Mouse (Mus musculus) ZHBTc4 (cell line): ENCODE measurements around the gene B4galt1.

Experiments used
- DNase-seq: peaks from one replicate; pipeline ENCODE4 v3.0.0-alpha.2; 2011; ENCODE audit warnings: low read depth, low spot score

The B4galt1 gene

DNA sequence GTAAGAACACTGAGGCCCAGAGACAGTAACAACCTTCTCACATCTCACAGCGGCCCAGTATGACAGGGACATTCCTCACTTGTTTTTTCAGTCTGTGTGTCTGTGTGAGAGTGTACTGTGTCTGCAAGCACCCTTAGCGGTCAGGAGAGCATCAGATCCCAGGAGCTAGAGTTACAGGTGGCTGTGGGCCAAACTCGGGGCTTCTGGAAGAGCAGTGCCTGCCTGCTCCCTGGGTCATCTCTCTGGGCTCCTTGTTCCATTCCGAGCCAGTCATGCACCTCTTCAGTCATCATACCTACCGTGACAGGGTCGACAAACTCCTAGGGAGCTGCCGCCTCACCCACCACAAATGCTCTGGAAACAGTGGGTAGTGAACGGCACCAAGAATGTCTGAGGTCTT, 10.1 kb downstream of the B4galt1 start:
- DNase-seq: no peak

DNA sequence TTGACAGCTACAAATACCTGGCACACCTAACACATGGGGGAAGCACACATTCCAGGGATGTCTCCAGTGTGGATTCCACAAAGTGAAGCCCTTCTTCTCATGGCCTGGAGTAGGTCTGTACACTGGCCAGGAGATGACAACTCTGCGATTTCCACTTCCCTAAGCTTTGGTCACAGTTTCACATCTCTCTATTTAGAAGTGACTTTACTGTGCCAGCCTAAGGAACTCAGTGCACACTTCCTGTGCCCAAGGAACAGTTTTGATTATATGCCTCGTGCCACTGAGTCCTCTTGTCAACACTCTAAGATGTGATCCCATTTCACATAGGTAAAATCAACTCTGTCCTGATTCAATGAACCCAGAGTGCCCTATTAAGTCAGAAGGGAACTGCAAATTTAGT, 13.4 kb downstream of the B4galt1 start:
- DNase-seq: no peak

DNA sequence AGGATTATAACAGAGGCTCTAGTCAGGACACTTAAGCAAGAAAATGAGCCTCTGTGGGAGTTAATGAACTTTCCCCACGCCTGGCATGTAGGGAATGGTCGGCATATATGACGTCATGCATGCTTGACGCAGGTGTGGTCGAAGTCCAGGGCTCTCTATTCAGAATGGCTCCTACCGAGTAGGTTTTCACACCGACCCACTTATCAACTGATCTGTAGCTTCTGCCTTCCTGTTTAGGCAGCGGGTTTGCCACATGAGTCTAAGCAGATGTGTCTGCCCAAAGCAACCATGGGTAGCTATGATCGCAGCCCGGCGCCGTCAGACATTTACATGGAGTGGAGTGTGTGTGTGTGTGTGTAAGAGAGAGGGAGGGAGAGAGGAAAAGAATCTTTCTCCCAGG, 14.6 kb downstream of the B4galt1 start:
- DNase-seq: peak; percentile 87

DNA sequence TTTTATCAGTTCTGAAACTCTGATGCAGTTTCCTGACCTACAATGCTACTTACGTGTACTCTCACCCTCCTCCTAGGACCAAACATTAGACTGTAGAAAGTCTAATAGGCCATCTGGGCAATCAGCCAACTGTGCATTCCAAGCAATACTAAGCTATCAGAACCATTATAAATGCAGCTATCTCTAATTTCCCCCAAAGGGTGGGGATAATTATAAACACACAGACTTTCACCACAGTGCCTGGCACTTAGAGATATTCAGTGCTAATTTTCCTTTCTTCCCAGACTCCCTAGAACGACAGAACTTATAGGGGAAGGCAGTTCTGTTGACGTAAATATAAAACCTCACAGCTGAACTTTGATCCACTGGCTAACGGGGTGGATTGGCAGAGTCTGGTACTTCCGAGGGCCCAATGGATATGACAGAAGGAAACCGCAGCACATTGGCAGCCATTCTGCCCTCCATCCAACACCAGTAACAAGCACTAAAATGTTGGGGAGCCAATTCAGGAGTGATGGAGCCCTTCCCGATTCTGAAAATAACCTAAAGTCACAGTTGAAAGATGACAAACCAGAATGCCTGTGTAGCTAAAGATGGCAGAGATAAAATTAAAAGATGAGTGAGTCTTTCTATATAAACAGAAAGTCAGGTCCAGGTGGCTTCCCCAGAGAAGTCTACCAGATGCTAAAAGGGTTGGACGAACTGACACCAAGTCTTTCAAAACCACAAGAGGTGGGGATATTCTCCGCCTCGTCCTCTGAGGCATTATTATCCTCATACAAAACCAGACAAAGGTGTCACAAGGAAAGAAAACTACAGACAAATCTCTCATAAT, 16.1 kb downstream of the B4galt1 start:
- DNase-seq: peak; percentile 78

DNA sequence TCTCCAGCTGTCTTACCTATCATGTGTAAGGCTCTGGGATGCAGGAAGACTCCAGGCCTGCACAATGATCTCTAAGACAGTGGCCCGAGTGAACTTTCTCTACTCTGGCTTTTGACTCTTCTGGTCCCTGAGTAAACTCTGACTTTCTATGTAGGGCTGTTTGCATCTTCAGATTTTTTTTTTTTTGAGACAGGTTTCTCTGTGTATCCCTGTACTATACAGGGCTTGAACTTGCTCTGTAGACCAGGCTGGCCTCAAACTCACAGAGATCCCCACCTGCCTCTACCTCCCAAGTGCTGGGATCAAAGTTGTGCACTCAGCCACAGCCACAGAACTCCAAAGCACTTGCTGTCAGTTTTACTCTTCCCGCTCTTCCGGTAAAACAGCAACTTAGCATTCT, 16.8 kb downstream of the B4galt1 start:
- no peak for DNase-seq

DNA sequence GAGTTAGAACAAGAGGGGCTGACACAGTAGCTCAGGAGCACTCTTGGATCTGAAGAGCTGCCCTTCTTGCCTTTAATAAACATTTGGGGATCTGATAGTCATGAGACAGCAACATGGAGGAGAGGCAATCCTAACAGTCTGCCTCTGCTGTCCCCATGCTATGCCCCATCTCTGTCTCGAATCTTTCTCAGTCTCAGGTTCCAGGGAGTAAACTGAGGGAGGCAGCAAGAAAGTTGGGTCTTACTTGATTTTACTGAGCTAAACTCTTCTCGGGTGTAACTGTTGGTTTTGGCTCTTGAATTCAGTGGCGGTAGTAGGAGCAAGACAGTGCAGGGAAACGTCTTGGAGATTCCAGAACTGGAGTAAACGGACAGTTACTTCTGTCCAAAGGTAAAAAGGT, 18.9 kb downstream of the B4galt1 start:
- DNase-seq: no peak

DNA sequence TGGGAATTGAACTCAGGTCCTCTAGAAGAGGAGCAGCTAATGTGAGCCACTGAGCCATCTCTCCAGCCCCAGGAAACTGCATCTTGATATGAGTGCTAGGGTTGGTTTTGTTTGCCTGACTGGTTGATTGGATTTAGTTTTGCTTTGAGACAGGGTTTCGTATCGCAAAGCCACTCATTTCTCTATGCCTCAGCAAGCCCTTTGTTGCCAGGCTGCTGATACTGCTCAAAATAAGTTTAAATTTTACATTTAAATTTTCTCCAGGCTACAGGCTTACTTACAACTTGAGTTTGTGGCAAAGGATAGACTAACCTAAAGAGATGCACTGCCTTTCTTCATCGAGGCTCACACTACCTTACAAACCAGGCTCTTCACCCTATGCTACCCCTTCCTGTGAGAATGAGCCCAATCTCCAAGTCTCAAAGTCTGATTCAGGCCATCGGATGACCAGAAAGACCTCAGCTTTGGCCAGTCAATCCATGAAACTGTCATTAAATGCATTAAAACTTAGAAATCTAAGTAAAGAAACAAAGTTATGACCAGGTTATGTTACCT, 19.5 kb downstream of the B4galt1 start:
- no peak for DNase-seq

DNA sequence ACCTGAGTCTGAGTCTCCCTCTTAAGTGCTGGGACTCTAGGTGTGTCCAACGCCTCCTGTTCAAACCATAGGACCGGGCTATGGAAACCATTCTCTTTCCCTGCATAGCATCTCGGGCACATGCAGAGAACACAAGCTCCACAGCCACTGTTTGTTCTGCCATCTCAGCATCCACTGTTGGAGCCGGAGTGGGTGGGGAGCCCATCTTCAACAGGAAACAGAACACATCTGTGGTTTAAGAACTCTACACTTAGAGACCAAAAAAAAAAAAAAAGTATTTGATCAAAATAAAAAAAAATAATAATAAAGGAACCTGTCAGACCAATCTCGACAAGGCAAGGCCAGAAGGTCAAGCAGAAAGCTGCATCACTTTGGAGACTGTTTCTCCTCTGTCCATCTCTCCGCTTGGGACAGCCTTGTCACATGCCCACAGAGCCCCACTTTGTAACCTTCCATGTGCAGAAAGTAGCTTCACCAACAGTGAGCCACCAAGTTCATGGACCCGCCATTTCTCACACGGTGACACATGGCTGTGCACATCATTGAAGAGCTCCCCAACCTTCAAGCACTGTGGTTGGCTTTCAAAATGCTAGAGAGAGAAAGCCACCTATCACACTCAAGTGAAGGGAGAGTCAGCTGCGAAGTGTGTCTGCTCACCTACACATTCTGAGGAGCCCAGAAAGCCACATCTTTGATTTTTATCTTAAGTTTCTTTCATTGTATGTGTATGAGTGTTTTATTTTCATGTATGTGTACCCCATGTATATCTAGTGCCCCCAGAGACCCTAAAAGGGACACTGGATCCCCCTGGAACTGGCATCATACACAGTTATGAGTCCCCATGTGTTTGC, 20.2 kb downstream of the B4galt1 start:
- no peak for DNase-seq

DNA sequence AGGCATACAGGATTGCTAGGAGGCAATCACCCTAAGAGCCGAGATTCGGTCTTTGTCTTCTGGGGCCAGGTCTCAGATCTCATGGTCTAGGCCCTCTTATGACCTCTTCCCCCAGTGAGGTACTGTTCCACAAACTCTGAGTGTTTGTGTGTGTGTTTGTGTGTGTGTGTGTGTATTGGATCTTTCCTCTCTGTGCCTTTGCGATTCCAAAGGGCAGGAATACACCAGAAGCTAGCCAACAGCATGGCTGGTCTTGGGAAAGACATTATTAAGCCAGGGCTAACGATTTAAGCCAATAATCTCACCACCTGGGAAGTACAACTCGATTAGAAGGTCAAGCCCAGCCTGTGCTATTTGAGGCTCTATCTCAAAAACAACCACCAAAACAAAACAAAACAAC, 23.3 kb downstream of the B4galt1 start:
- no peak for DNase-seq

DNA sequence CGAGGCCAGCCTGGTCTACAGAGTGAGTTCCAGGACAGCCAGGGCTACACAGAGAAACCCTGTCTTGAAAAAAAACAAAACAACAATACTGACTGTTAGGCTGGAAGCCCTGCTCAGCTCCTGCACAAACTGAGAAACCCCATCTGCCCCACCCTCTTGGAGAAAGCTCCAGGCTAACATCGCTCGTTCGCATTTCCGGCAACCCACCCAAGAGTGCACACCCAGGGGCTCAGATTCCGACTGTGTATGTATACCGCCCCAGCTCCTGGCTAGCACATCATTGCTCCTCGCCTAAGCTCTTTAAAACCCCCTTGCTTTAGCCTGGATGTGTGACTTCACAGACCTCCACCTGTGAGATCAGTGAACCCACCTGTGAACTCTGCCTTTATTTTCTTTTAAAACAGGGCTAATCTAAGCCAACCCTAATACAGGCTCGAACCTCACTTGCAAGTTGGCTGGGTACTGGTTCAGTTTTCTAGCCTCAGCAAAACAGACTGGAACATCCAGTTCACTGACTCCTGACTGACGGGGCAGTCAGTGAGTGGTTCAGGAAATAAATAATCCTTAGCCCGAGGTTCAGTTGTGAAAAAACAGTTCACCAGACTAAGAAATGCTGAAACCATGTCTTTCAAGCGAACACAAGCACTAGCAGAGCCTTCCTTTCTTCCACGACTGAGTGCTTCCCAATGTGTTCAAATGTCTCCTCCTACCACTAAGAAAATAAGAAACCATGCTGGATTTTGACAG, 24.0 kb downstream of the B4galt1 start:
- peak; percentile 56 for DNase-seq

DNA sequence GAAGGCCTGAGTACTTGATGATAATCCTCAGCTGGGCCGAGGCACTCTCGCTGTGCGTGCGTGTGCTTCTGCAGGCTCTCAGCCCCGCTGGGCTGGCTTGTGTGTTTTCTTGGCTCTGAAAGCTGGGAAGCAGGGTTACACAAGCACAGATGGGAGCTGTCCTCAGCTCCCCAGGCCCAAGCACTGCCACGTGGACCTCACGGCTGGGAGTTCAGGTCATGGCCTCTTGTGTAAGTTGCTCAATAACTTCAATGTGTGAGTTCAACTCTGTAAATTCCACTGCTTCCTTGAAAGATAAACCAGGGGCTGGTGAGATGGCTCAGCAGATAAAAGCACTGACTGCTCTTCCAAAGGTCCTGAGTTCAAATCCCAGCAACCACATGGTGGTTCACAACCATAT, 24.9 kb downstream of the B4galt1 start:
- DNase-seq: peak; percentile 26

DNA sequence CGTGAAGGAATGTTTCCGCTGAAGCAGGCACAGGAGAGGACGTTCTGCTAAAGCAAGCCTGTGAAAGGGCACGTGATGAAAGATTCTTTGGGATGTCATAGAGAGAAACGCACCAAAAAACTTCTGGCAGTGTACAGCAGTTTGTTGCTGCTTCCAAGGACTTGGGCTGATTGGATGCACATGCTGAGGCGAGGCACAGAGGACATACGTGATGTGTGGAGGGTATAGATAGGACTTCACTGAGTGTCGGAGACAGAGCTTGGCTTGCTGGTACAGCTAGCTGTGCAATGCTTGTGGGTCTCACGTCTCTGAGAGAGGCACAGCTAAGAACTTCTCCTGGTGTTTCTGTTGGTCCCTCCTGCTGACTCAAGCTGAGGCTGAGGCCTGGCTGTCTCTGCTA, 25.9 kb downstream of the B4galt1 start:
- no peak for DNase-seq

DNA sequence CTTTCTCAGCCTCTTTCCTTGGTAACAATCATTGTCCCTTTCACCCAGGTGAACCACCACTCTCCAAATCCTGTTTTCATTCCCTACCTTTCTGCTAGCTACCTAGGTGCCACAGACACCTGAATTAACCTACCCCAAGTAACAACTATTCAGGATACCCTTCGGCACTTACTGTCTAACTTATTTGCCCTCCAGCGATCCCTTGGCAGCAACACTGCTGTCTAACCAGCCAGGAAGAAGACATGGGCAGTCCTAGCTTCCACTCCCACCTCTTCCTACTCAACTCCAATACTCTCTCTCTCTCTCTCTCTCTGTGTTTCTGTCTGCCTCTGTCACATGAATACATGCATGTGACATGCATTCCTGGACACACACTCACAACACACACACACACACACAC, 27.0 kb downstream of the B4galt1 start:
- no peak for DNase-seq

DNA sequence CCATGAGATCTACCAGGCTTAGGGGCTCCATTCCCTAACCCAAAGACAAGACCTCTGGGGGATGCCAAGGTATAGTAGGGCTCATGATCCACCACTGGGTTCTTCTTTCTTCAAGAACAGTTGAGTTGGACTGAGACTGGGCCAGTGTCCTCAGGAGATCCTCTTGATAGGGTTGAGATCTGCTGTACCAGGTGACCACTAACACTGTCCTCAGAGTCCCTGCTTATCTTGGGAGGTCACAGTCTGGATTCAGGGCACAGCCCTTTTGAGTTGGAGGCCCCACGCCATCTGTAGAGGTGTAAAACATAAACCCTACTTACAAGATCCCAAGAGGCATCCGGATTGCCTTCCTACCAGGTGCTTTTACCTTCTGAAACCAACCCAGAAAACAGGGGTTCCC, 27.8 kb downstream of the B4galt1 start:
- no peak for DNase-seq

DNA sequence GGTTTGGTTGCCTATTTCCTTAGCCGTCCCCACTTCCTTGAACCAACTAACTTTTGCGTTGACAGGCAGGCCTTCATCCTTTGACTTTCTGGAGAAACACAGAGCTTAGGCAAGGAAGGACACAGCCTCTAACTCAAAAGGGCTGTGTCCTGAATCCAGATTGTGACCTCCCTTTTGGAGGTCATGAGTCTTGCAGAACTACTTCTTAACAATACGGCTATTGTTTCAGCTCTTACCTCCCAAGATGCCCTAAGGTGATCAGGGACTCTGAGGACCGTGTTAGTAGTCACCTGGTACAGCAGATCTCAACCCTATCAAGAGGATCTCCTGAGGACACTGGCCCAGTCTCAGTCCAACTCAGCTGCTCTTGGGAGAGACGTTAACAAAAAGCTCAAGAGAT, 28.7 kb downstream of the B4galt1 start:
- DNase-seq: peak; percentile 86

DNA sequence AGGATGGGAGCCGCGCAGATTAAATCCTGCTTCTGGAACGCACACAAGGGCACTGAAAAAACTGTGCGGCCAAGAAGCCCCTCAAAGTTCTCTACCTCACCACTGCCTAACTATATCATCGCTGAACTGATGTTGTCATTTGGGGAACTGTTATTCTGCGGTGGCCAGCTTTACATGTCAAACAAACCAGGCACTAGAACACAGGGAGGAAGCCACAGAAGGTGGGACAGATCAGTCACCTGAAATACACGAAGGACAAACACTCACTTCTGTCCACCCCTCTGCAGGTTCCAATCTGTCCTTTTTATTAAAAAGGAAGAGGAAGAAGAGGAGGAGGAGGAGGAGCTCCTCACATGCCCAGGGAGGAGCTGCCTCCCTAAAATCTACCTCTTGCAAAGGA, 29.3 kb downstream of the B4galt1 start:
- DNase-seq: no peak

DNA sequence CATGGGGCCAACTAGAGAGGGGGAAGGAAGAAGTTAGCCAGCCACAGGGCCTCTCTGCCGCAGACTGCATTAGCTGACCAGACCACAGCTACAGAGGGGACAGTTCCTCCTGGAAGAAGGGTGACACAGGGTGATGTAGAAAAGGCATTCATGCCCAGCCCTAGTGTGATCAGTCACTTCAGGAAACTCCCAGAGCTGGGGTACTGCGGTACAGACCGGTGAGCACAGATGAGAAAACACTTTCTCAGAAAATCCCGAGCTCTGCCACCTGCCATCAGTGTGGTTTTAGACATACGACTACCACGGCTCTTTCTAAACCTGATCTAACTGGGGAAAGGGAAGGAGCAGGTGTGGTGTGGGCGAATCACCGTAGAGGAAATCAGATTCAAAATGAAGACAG, 30.1 kb downstream of the B4galt1 start:
- no peak for DNase-seq

DNA sequence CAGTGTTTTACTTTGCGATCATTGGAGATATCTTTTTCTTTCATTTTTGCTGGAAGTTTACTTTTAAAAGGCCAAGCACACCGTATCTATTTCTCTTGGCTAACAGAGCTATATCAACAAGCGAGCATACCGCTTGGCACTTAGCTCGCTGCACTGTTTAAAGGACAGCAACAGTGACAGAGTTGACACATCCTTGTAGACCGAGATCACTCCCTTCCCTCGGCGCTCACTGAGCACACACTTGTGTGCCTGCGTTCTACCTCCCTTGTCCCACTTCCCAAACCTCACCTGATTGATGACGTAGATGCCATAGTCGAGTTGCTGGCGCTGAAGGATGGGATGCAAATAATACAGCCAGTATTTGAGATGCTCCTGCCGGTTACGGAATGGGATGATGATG, 30.7 kb downstream of the B4galt1 start:
- no peak for DNase-seq

DNA sequence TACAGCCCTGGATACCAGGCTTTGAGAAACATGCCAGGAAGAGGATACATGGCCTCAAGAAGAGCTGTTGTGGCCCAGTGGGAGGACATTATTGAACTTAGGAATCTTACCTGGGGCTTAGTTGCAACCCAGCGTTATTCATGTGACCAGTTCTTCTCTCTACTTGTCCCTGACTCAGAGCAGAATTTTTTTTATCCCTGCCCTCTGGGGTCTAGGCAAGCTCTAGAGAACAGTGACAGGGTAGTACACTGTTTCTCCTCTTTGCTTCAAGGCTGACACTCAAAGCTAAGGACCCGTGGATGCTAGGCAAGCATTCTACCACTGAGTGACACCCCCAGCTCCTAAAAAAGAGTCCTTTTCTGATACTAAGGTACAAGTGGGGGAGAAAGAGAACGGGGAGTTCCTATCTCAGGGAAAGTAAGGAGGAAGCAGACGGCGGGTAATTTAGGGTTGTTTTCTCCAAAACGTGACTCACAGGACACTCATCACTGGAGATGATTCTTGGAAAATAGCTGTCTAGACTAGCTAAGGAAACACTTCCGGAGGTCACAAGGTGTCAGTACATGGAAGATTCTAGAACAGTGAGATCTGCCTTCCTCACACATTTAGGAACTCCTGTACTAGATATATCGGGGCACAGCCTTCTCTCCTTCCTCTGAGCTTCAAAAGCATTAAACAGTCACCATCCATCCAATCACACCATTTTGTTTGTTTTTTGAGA, 32.3 kb downstream of the B4galt1 start:
- no peak for DNase-seq

DNA sequence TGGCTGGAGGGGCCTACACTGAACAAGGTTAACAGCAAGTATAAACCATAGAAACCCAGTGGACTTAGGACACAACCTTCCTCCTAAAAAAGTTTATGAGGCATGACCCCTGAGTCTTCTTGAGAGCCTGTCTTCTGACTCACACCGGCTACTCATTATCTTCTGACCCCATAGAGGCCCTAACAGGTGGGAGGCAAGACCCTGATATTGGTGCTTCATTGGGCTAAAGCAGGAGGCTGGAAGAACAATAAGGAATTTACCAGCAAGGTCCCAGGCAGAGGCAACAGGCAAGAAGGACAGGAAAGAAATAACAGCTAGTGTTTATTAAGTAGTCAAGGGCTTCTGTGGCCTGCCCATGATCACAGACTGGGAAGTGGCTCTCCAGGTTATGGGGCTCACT, 32.9 kb downstream of the B4galt1 start:
- DNase-seq: no peak

DNA sequence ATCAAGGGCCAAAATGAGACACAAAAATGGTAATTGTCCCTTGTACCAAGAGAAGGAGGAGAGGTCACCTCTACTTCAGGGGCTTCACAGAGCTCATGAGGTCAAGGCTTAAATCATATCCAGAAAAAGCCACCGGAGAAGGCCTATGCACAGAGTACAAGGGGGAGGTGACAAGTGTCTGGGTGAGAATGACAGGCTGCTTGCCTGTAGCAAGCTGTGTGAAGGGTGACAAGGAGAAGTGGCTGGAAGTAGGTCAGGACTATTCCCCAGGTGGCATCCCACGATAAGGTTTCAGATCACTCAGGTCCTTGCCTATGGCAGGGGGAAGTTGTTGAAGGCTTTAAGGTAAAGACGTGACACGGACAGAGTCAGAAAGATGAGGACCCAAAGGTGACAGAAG, 33.8 kb downstream of the B4galt1 start:
- no peak for DNase-seq
